Mouse (Mus musculus): ENCODE data around the gene Muc13. TPM values are rescaled to one million over a fixed set of nuclear protein-coding genes. Genes with fewer than 3 reads are reported as not detected.

Gene Muc13
- polyA plus RNA-seq, 1 experiment from 2014 or later: 42.0 TPM

- no peak overlapping the region for H3K27ac ChIP-seq
- peak overlapping the region; percentile 16; the same call in 1 of the 2 replicates for H3K4me2 ChIP-seq
- H3K36me3 ChIP-seq: 0 out of 2 replicates have a peak, but pooled peaks cover 7% of the 10 kb centered on the region
- no peak overlapping the region for H3K9ac ChIP-seq
- H3K27me3 ChIP-seq (replicated peaks): no peaks in the 10 kb centered on the region
- H3K9me3 ChIP-seq: no peaks in the 10 kb centered on the region
- H3K4me1 ChIP-seq: peaks cover 6% of the 10 kb centered on the region; the same call in 1 of the 2 replicates
- 51% methylated on average over 16 of the region's 16 CpGs for WGBS
- ATAC-seq (ENCODE audit: insufficient read depth, low FRiP score, low read depth): no peak
- no peak overlapping the region for H3K4me3 ChIP-seq (replicated peaks)
Observed at GRCm38 (mm10) chr16:33755961-33756360, 37.9 kb upstream of the Muc13 start.

GRCm38 (mm10) chr16:33756396-33756795 is 37.4 kb upstream of the Muc13 start:
- H3K9me3 ChIP-seq: no peaks in the 10 kb centered on the region
- no peak overlapping the region for H3K9ac ChIP-seq
- H3K27ac ChIP-seq: no peak overlapping the region
- ATAC-seq (ENCODE audit: insufficient read depth, low FRiP score, low read depth): no peak
- peaks cover 6% of the 10 kb centered on the region; the same call in 1 of the 2 replicates for H3K4me1 ChIP-seq
- WGBS: 57% methylated on average over 6 of the region's 6 CpGs
- 0 out of 2 replicates have a peak overlapping the region, but pooled peaks have one; percentile 16 for H3K4me2 ChIP-seq
- H3K4me3 ChIP-seq (replicated peaks): no peak overlapping the region
- 0 out of 2 replicates have a peak, but pooled peaks cover 7% of the 10 kb centered on the region for H3K36me3 ChIP-seq
- no peaks in the 10 kb centered on the region for H3K27me3 ChIP-seq (replicated peaks)

GRCm38 (mm10) chr16:33759207-33759606 is 34.6 kb upstream of the Muc13 start:
- Histone ChIP-seq H3K27ac (no peak overlapping the region), H3K4me1 (peaks cover 6% of the 10 kb centered on the region; the same call in 1 of the 2 replicates), H3K9ac (no peak overlapping the region), H3K4me3 (replicated peaks) (no peak overlapping the region), H3K27me3 (replicated peaks) (no peaks in the 10 kb centered on the region), H3K4me2 (no peak overlapping the region), H3K9me3 (no peaks in the 10 kb centered on the region), H3K36me3 (0 out of 2 replicates have a peak, but pooled peaks cover 4% of the 10 kb centered on the region)
- WGBS: 83% methylated on average over 7 of the region's 7 CpGs
- no peak for ATAC-seq (ENCODE audit: insufficient read depth, low FRiP score, low read depth)

GRCm38 (mm10) chr16:33760542-33760941 is 33.3 kb upstream of the Muc13 start:
- no peaks in the 10 kb centered on the region for H3K9me3 ChIP-seq

GRCm38 (mm10) chr16:33760996-33761395 is 32.8 kb upstream of the Muc13 start:
- 75% methylated on average over 11 of the region's 11 CpGs for WGBS
- H3K4me2 ChIP-seq: no peak overlapping the region
- no peaks in the 10 kb centered on the region for H3K9me3 ChIP-seq
- H3K27ac ChIP-seq: no peak overlapping the region
- no peaks in the 10 kb centered on the region for H3K36me3 ChIP-seq
- H3K27me3 ChIP-seq (replicated peaks): no peaks in the 10 kb centered on the region
- H3K4me1 ChIP-seq: peaks cover 6% of the 10 kb centered on the region; the same call in 1 of the 2 replicates
- ATAC-seq (ENCODE audit: insufficient read depth, low FRiP score, low read depth): no peak
- H3K9ac ChIP-seq: no peak overlapping the region
- no peak overlapping the region for H3K4me3 ChIP-seq (replicated peaks)

More at GRCm38 (mm10) chr16:33760542-33760941, 33.3 kb upstream of the Muc13 start:
- Histone ChIP-seq H3K4me2 (no peak overlapping the region), H3K9ac (no peak overlapping the region), H3K4me1 (peaks cover 6% of the 10 kb centered on the region; the same call in 1 of the 2 replicates), H3K27ac (no peak overlapping the region), H3K4me3 (replicated peaks) (no peak overlapping the region), H3K36me3 (no peaks in the 10 kb centered on the region), H3K27me3 (replicated peaks) (no peaks in the 10 kb centered on the region)
- no peak for ATAC-seq (ENCODE audit: insufficient read depth, low FRiP score, low read depth)
- WGBS: 48% methylated on average over 5 of the region's 5 CpGs

- H3K9ac ChIP-seq: no peak overlapping the region
- H3K27me3 ChIP-seq (replicated peaks): no peaks in the 10 kb centered on the region
- peaks cover 6% of the 10 kb centered on the region; the same call in 1 of the 2 replicates for H3K4me1 ChIP-seq
- H3K9me3 ChIP-seq: no peaks in the 10 kb centered on the region
- H3K4me2 ChIP-seq: no peak overlapping the region
- ATAC-seq (ENCODE audit: insufficient read depth, low FRiP score, low read depth): peak; percentile 63
- WGBS: 32% methylated on average over 12 of the region's 12 CpGs
- H3K36me3 ChIP-seq: no peaks in the 10 kb centered on the region
- no peak overlapping the region for H3K4me3 ChIP-seq (replicated peaks)
- H3K27ac ChIP-seq: peak overlapping the region; percentile 2; the same call in 1 of the 2 replicates
Observed at GRCm38 (mm10) chr16:33764501-33765193, 29.2 kb upstream of the Muc13 start.

- H3K36me3 ChIP-seq: no peaks in the 10 kb centered on the region
- H3K9me3 ChIP-seq: no peaks in the 10 kb centered on the region
- H3K4me2 ChIP-seq: no peak overlapping the region
- no peaks in the 10 kb centered on the region for H3K27me3 ChIP-seq (replicated peaks)
- ATAC-seq (ENCODE audit: insufficient read depth, low FRiP score, low read depth): no peak
- H3K4me1 ChIP-seq: peaks cover 4% of the 10 kb centered on the region; the same call in 1 of the 2 replicates
- no peak overlapping the region for H3K9ac ChIP-seq
- 93% methylated on average over 2 of the region's 2 CpGs for WGBS
- H3K4me3 ChIP-seq (replicated peaks): no peak overlapping the region
- 0 out of 2 replicates have a peak overlapping the region, but pooled peaks have one; percentile 2 for H3K27ac ChIP-seq
Observed at GRCm38 (mm10) chr16:33765477-33765876, 28.4 kb upstream of the Muc13 start.

- WGBS: 80% methylated on average over 12 of the region's 12 CpGs
- no peaks in the 10 kb centered on the region for H3K27me3 ChIP-seq (replicated peaks)
- H3K27ac ChIP-seq: no peak overlapping the region
- H3K4me1 ChIP-seq: no peaks in the 10 kb centered on the region
- no peak overlapping the region for H3K4me2 ChIP-seq
- no peaks in the 10 kb centered on the region for H3K36me3 ChIP-seq
- no peak for ATAC-seq (ENCODE audit: insufficient read depth, low FRiP score, low read depth)
- no peaks in the 10 kb centered on the region for H3K9me3 ChIP-seq
- no peak overlapping the region for H3K4me3 ChIP-seq (replicated peaks)
- H3K9ac ChIP-seq: no peak overlapping the region
Observed at GRCm38 (mm10) chr16:33766309-33766708, 27.5 kb upstream of the Muc13 start.

GRCm38 (mm10) chr16:33766757-33767156 is 27.1 kb upstream of the Muc13 start:
- Histone ChIP-seq H3K36me3 (no peaks in the 10 kb centered on the region), H3K9me3 (no peaks in the 10 kb centered on the region), H3K4me2 (no peak overlapping the region), H3K9ac (no peak overlapping the region), H3K4me1 (no peaks in the 10 kb centered on the region), H3K27me3 (replicated peaks) (no peaks in the 10 kb centered on the region), H3K27ac (no peak overlapping the region), H3K4me3 (replicated peaks) (no peak overlapping the region)
- no peak for ATAC-seq (ENCODE audit: insufficient read depth, low FRiP score, low read depth)
- WGBS: 70% methylated on average over 15 of the region's 15 CpGs

GRCm38 (mm10) chr16:33768491-33769278 is 25.2 kb upstream of the Muc13 start:
- no peak overlapping the region for H3K27ac ChIP-seq
- H3K27me3 ChIP-seq (replicated peaks): no peaks in the 10 kb centered on the region
- no peak overlapping the region for H3K4me3 ChIP-seq (replicated peaks)
- no peaks in the 10 kb centered on the region for H3K9me3 ChIP-seq
- H3K4me1 ChIP-seq: no peaks in the 10 kb centered on the region
- H3K4me2 ChIP-seq: no peak overlapping the region
- no peak overlapping the region for H3K9ac ChIP-seq
- ATAC-seq (ENCODE audit: insufficient read depth, low FRiP score, low read depth): no peak
- no peaks in the 10 kb centered on the region for H3K36me3 ChIP-seq
- WGBS: 86% methylated on average over 3 of the region's 3 CpGs

- 75% methylated on average over 7 of the region's 7 CpGs for WGBS
- no peak overlapping the region for H3K4me2 ChIP-seq
- H3K27ac ChIP-seq: no peak overlapping the region
- H3K9me3 ChIP-seq: no peaks in the 10 kb centered on the region
- no peak overlapping the region for H3K9ac ChIP-seq
- no peaks in the 10 kb centered on the region for H3K36me3 ChIP-seq
- no peaks in the 10 kb centered on the region for H3K4me1 ChIP-seq
- no peak overlapping the region for H3K4me3 ChIP-seq (replicated peaks)
- ATAC-seq (ENCODE audit: insufficient read depth, low FRiP score, low read depth): no peak
- H3K27me3 ChIP-seq (replicated peaks): no peaks in the 10 kb centered on the region
Observed at GRCm38 (mm10) chr16:33769848-33770247, 24.0 kb upstream of the Muc13 start.
